Mouse (Mus musculus) heart, postnatal 0 days (tissue): ENCODE results near the gene Sdhb.

Source experiments
- CTCF ChIP-seq: IDR thresholded peaks from 2 replicates; pipeline ENCODE4 v1.5.1; 2016; ENCODE audit warnings: antibody characterized with exemption, control low read depth, low read depth
- EP300 ChIP-seq: IDR thresholded peaks from 2 replicates; pipeline ENCODE4 v1.6.1; 2016; ENCODE audit warnings: antibody characterized with exemption, low read depth

- TF ChIP-seq EP300 (no peak), CTCF (no peak)
These were observed 30.0 kb upstream of the Sdhb start for GRCm38 (mm10) chr4:140930900-140931470.
